Mouse (Mus musculus) kidney, postnatal 10 days (tissue): Measurements from ENCODE around the gene Map1b.

Experiments used
- DNase-seq: peaks from one replicate; pipeline ENCODE4 v3.0.0; 2021; ENCODE audit warnings: mixed read lengths

Map1b gene

DNA sequence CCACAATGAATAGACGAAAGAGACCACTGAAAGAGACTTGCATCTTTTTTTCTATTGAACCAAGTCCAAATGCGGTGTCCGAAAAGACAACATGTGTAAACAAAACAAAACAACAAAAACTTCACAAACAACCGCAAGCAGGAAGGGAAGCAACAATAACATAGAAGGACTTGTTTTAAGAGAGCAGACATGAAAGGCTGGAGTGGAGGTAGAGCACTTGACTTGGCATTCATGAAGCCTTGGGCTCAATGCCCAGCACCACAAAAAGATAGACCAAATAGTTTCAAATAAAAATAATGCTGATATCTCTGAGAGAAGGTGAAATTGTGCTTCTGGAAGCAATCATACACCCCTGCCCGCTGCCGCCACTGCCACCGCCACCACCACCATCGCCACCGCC is 30.5 kb downstream of the Map1b start:
- DNase-seq, result no peak

DNA sequence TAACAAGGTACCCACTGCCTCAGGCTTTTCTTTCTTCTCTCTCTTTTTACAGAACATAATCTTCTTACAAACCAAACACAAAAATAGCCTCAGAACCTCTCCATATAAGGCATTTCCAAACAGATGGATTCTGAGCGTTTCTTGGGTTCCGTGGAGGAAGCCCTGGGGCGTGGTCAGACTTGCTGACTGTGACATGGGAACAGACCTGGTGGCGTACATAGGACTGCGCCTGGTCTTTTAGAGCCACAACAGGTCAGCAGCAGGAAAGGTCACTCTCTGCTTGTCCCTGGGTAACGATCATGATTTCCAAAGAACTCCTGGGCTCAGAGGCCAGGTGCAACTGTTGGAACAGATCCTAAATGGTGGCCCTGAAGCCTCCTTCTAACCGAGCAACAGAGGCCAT is 31.0 kb downstream of the Map1b start:
- DNase-seq, result no peak

DNA sequence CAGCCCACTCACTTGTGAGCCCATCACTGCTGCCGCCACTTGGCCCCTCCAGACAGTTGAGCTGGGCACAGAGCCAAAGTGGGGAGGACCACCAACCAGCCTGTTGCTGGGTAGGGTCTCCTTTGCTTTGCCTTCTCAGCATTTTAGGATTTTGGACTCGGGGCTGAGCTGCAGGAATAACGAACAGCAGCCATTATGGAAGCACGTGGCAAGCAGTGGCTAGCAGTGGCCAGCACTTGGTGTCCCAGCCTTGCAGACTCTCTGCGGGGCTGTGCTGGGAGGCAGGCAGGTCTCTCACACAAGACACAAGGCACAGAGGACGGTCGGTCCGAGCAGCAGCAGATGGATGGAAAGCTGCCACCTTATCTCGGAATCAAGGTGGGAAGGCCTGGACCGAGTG is 31.4 kb downstream of the Map1b start:
- no peak for DNase-seq

- no peak for DNase-seq
These were observed 32.9 kb downstream of the Map1b start for GRCm38 (mm10) chr13:99483433-99483832.

DNA sequence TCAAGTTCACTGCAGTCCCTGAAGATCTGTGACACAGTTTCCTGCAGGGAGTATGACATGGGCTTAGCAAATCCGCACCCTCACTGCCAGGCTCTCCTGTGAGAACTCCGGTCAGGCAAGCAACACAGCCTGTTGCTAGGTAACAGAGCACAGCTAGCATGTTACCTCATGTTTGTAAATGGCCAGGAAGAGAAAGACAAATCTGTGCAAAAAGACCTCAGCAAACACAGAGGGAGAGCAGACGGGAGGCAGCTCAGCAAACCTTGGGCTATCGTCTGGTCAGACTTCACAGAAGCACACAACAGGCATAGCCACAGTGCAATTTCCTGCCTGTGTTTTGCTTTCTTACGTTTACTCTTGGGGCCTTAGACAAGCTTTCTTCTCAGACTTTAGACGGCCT is 40.9 kb downstream of the Map1b start:
- no peak for DNase-seq

DNA sequence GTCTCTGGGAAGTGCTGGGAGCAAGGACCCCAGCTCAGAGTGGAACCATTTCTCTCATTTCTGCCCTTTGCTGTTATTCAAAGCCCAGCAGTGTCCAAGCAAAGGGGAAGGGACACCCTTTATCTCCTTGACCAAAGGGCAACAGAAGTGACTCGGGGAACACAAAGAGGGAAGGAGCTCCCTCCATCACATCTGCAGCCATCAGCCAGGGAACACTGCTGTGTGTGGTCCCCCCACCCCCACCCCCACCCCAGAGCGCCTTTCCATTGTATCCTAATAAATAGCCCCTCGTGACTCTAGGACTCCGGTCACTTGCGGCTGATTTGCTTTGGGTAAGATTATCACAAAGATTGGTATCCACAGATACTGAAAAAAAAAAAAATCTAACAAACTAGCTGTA is 41.3 kb downstream of the Map1b start:
- DNase-seq, result no peak

GRCm38 (mm10) chr13:99474108-99474507 is 42.2 kb downstream of the Map1b start:
- no peak for DNase-seq

- DNase-seq, result no peak
These were observed 44.3 kb downstream of the Map1b start for GRCm38 (mm10) chr13:99472028-99472427.

DNA sequence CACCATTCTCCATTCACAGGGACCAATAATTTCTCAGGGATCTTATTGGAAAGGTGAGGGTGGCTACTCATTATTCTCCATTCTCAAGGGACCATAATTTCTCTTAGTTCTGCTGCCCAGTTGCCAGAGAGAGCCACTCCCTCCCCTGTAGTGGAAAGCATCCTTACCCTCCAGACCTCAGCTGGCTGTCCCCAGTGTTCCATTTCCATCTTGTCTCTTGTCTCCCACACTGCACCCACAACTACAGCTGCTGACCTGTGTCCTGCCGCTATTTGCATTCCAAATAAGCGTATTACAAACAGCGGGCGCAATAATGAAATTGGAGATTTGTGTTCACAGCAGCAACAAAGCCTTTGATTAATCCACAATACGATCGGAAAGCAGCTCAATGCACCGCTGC is 46.3 kb downstream of the Map1b start:
- no peak for DNase-seq

DNA sequence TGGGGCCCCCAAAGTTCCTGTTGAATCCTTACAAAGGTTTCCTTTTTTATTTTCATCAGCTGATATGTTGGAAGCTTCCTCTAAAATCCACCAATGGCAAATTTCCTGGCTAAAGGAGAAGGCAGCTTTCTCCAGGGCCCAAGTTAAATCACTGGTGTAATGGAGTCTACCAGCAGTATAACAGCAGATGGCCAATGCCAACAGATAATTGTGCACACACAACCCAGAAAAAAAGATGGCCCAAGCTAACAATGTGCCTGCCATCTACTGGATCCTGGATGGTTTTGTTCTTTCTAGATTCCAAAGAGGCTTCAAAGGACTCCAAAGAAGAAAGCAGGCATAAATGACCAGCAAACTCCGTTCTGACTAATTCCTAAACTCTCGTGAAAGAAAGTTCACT is 48.1 kb downstream of the Map1b start:
- DNase-seq, result no peak

- DNase-seq, result no peak
These were observed 49.5 kb downstream of the Map1b start for GRCm38 (mm10) chr13:99466811-99467315.

GRCm38 (mm10) chr13:99466064-99466463 is 50.3 kb downstream of the Map1b start:
- DNase-seq, result no peak

DNA sequence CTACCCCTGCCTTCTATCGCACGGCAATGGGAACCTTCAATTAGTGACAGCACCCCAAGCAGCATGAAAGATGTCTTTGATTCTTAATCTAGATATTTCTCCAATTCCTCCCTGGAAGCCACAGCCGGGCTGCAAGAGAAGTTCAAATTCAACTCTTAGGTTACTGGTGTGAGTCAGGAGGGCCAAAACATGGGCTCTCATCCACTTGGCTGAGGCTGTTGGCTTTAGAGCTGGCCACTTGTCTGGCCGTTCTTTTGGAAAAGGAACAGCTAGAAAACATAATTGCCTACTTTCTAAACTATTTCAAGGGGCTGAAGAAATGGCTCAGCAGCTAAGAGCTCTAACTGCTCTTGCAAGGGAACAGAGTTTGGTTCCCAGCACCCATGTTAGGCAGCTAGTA is 51.8 kb downstream of the Map1b start:
- DNase-seq, result no peak

DNA sequence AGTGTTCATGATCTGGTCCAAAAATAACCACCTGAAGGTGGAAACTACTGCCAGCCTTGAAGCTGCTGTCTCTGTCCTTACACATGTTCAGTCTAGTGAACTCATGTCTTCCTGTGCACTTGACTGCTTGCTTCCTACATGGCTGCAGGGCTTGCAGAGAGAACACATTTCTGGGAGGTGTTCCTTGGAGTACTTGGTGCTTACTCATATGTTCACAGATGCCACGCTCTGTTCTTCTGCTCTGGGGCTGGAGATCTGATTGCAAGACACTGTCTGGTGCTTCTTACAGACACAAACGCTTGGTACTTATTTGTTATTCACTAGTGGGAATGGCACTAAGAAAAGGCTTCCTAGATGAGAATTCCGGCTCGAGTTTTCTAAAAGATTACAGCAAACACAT is 54.5 kb downstream of the Map1b start:
- DNase-seq, result no peak

- peak; percentile 15 for DNase-seq
These were observed 56.7 kb downstream of the Map1b start for GRCm38 (mm10) chr13:99459612-99460011.

DNA sequence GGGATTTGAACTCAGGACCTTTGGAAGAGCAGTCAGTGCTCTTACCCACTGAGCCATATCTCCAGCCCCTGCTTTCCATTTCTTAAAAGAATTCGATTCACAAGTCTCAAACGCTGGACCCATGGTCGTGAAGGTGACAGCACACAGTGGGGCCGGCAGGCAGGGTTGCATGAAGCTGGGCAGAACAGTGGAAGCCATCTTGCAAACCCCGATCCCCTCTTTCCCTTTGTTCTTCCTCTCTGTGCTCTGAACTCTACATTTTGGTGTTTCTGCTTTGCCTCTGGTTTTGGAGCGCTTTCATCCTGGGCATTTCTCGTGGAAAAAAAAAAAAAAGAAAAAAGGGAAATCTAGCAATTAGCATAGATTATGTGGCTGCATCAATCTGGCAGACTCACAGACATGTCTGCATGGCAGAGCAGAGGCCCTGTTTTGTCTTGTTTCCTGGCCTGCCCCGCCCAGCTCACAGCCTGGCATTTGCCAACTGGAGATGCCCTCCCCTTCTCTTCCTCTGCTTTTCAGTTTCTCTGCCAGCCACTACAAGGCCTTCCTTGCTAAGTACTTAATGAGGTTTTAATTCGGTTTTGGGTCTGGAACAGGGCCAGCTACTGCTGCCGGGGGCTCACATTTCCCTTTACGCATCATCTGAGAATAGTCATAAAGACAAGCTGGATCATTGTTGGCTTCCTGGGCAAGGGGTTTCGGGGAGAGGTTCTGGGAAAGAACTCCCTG is 57.5 kb downstream of the Map1b start:
- peak; percentile 12 for DNase-seq

DNA sequence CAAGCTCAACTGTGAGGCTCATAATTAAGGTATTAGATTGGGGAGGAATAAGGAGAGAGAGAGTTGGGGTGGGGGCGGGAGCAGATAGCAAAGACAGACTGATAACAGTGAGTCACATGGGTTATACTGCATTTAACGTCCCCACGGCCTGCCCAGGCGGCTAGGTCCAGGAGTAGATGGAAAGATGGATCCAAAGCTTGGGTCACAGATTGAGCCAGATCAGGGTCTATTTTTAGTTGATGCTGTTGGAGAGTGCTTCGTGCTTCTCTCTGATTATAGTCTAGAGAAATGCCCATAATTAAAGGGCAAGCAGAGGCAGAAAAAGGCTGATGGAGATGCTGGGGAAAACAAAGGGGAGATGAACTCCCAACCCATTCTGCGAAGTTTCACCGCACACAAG is 61.4 kb downstream of the Map1b start:
- no peak for DNase-seq

DNA sequence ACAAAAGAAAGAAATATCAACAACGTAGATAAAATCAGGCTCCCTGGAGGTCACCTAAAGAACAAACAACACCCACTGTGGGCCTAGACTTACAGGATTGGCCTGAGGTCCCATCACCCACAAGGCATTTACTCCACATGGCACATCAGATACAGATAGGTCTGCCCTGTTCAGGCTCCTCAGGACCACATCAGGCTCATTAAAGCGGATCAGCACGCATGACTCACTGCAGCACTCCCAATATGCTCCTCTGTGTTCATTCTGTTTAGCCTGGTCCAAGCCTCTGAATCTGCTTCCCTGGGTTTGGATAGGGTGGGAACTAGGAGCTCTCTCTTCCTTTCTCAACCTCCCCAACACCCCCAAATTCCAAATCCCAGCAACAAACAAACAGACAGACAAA is 63.9 kb downstream of the Map1b start:
- no peak for DNase-seq

DNA sequence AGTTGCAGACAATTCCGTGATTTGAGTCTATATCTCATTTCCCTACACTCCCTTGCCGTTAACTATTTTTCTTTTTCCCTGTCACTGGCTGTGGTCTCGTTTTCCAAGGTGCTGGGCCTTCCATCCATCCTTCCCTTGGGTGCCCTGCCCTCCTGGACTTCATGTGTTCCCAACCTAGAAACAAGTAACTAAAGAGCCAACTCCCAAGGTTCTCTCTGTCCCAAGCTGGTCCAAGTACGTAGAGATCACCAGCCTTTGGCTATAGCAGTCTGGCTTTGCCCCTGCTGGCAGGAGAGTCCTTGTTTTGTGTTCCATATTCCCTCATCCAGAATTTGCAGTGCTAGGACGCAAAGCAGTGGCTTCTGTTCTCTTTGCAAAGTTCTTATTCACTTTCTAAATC is 65.1 kb downstream of the Map1b start:
- no peak for DNase-seq

DNA sequence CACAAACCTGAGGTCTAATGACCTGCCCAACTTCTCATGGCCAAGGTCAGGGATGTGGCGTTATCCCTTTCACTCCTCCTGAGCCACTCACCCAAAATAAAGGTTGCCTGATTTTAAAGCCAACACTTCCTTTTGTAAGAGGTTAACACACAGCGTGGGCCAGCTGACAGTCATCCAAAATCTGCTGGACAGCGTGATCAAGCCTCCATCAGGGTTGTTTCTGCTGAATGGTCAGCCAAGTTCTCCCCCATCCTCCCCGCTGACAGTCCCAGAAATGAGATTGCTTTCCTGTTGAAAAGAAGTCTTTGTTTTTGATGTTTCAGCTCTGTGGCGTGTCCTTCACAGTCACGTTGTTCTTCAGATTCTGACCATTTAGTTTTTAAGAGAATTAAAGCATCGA is 65.6 kb downstream of the Map1b start:
- DNase-seq, result no peak

- DNase-seq, result no peak
These were observed 66.8 kb downstream of the Map1b start for GRCm38 (mm10) chr13:99449547-99449946.

DNA sequence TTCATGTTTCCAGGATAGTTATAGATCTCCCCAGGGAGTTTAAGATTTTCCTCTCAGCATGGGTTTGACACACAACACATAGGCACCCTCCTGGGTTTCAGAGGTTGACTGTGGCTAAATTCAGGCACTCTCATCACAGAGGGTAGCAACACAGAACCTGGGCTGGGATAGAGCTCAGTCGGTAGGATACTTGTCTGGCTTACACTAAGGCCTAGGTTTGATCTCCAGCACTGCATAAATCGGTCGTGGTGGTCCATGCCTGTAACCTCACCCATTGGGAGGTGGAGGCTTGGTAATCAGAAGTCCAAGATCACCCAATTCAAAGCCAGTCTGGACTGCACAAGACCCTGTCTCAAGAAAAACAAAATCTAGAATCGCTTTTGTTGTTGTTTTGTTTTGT is 68.1 kb downstream of the Map1b start:
- no peak for DNase-seq

DNA sequence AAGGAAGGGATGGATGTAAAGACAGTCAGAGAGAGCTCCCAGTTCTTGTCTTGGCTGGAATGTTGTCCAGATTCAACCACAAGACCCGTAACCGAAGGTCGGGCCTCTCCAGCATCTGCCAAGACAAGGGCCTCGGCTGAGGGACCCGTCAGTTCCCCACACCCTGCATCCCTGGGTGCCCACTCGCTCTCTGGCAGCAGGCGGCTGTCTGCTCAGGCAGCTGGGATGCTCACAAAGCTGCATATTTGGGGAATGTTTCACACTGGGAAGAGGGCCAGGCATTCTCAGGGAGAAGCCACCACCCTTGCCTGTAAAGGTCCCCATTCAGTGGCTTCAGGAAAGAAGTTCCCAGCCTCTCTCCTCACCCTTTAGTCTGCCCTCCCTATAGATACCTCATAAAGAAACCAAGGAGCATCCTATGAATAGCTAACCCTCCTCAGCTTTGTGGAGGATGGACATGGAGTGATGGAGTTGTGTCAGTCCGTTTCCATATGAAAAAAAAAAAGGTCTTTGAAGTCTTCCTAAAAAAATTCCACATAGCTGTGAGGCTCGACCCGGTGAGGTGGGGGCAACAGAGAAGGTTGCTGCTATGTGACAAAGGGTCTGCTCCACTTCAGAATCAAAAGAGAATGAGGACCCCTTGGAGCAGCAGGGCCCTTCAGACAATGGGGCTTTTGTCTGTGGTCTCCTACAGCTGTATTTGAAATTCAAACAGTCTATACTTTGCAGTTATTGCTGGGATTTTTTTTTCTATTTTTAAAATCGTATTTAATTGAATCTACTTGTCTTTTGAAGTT is 68.7 kb downstream of the Map1b start:
- peak; percentile 17 for DNase-seq

- no peak for DNase-seq
These were observed 69.3 kb downstream of the Map1b start for GRCm38 (mm10) chr13:99447002-99447401.
